Mouse (Mus musculus) cerebellum, adult 2 months (tissue): ENCODE results near the gene Ift20. TPM values are rescaled to one million over a fixed set of nuclear protein-coding genes. Genes with fewer than 3 reads are reported as not detected.

Experiments used
- DNase-seq, 2 experiments: peaks; one replicate each; pipeline ENCODE4 v3.0.0; 2021
- H3K27ac ChIP-seq: fragments of 200-500 bp; 2 replicates; pipeline ENCODE4 v1.5.1; 2012; ENCODE audit warnings: low read length, control low read depth, inconsistent platforms; ENCODE audit not compliant: insufficient read depth
- H3K27me3 ChIP-seq: fragments of 200-500 bp; 2 replicates; pipeline ENCODE4 v1.6.1; 2012; ENCODE audit warnings: inconsistent platforms, mild to moderate bottlenecking, low read length, moderate library complexity; ENCODE audit not compliant: control insufficient read depth, insufficient read depth
- H3K4me1 ChIP-seq: fragments of 200-500 bp; 2 replicates; pipeline ENCODE4 v1.6.1; 2011; ENCODE audit warnings: low read length; ENCODE audit not compliant: control insufficient read depth, insufficient read depth
- H3K4me3 ChIP-seq: fragments of 200-500 bp; replicated peaks from 2 replicates; pipeline ENCODE3; 2011; ENCODE audit warnings: mild to moderate bottlenecking, low read depth, low read length, control low read depth; ENCODE audit not compliant: insufficient read depth
- CTCF ChIP-seq: fragments of 200-500 bp; IDR thresholded peaks from 2 replicates; pipeline ENCODE4 v1.5.1; 2011; ENCODE audit warnings: low read depth, mild to moderate bottlenecking, control low read depth, low read length, moderate library complexity, borderline replicate concordance; ENCODE audit not compliant: insufficient read depth
- POLR2A ChIP-seq: fragments of 200-500 bp; IDR thresholded peaks from 2 replicates; pipeline ENCODE4 v1.6.1; 2011; ENCODE audit warnings: low read length, control low read depth, borderline replicate concordance; ENCODE audit not compliant: insufficient read depth
- WGBS: fragments of 180-500 bp; shearing (Covaris S2); methylation state at CpG from one replicate; pipeline ENCODE4 v1.1.7; 2018; 5-methylcytosine and 5-hydroxymethylcytosine counted together
- polyA plus RNA-seq: library from polyadenylated mRNA; depleted of rRNA; stranded (reverse); fragments of >200 nt; gene quantifications from 2 replicates; pipeline ENCODE4 v1.2.3, GENCODE M21; 2012

Gene Ift20
- polyA plus RNA-seq, 1 experiment, result 91.8 TPM

GRCm38 (mm10) chr11:78499543-78499942 lies 36.6 kb upstream of the Ift20 start:
- H3K4me3 ChIP-seq, result no peak overlapping the region

GRCm38 (mm10) chr11:78500623-78501202 lies 35.4 kb upstream of the Ift20 start:
- 83% methylated on average over 9 of the region's 9 CpGs for WGBS
- no peak overlapping the region for H3K4me3 ChIP-seq

More at GRCm38 (mm10) chr11:78499543-78499942, 36.6 kb upstream of the Ift20 start:
- TF ChIP-seq CTCF, result no peak
- no peak for TF ChIP-seq POLR2A
- DNase-seq, result no peak
- Histone ChIP-seq H3K4me1 (peaks cover 15% of the 10 kb centered on the region), H3K27me3 (no peaks in the 10 kb centered on the region), H3K27ac (no peak overlapping the region)
- whole genome bisulfite sequencing, result 70% methylated on average over 16 of the region's 16 CpGs

GRCm38 (mm10) chr11:78501529-78501928 lies 34.6 kb upstream of the Ift20 start:
- no peak overlapping the region for H3K4me3 ChIP-seq
- TF ChIP-seq POLR2A (no peak), CTCF (no peak)
- H3K4me1 ChIP-seq, result peaks cover 15% of the 10 kb centered on the region
- no peaks in the 10 kb centered on the region for H3K27me3 ChIP-seq
- WGBS, result 87% methylated on average over 20 of the region's 20 CpGs
- no peak overlapping the region for H3K27ac ChIP-seq
- DNase-seq, result no peak

More at GRCm38 (mm10) chr11:78500623-78501202, 35.4 kb upstream of the Ift20 start:
- TF ChIP-seq POLR2A (no peak), CTCF (no peak)
- Histone ChIP-seq H3K27me3 (no peaks in the 10 kb centered on the region), H3K4me1 (peaks cover 15% of the 10 kb centered on the region), H3K27ac (no peak overlapping the region)
- no peak for DNase-seq

- peak within 1 kb of the TSS; percentile 92 for H3K27ac ChIP-seq
- H3K27me3 ChIP-seq, result no peaks in the 10 kb centered on the region
- peak within 1 kb of the TSS; percentile 9 for H3K4me3 ChIP-seq
- no peak for TF ChIP-seq CTCF
- DNase-seq, result peak; percentile 90 to 94
- WGBS, result 12% methylated on average over 7 of the region's 7 CpGs
- H3K4me1 ChIP-seq, result peaks cover 15% of the 10 kb centered on the region
Observed at GRCm38 (mm10) chr11:78502909-78503650, 33.1 kb upstream of the Ift20 start, which contains the start of gene Sebox. Gene Sebox (plus strand): TSS chr11:78503447.

- WGBS, result 76% methylated on average over 3 of the region's 3 CpGs
- Histone ChIP-seq H3K4me3 (no peak overlapping the region), H3K4me1 (peaks cover 15% of the 10 kb centered on the region), H3K27ac (no peak overlapping the region), H3K27me3 (no peaks in the 10 kb centered on the region)
- no peak for DNase-seq
- TF ChIP-seq CTCF, result no peak
Observed at GRCm38 (mm10) chr11:78505430-78505829, 30.7 kb upstream of the Ift20 start.

DNA sequence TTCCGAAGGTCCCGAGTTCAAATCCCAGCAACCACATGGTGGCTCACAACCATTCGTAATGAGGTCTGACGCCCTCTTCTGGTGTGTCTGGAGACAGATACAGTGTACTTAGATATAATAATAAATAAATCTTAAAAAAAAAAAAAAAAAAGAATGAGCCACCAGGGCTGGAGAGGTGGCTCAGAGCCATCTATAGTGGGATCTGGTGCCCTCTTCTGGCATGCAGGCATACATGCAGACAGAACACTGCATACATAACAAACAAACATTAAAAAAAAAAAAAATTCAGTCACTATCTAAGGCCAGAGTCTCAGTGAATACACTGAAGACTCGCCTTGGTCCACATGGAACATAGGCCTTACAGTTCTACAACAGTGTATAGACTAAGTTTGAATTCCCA lies 27.0 kb upstream of the Ift20 start:
- no peak overlapping the region for H3K27ac ChIP-seq
- H3K4me1 ChIP-seq, result peaks cover 10% of the 10 kb centered on the region; the same call in 1 of the 2 replicates
- H3K4me3 ChIP-seq, result no peak overlapping the region
- TF ChIP-seq POLR2A (no peak), CTCF (peak; percentile 37; the same call in 1 of the 2 replicates)
- 69% methylated on average over 5 of the region's 5 CpGs for WGBS
- H3K27me3 ChIP-seq, result no peaks in the 10 kb centered on the region
- DNase-seq, result no peak

DNA sequence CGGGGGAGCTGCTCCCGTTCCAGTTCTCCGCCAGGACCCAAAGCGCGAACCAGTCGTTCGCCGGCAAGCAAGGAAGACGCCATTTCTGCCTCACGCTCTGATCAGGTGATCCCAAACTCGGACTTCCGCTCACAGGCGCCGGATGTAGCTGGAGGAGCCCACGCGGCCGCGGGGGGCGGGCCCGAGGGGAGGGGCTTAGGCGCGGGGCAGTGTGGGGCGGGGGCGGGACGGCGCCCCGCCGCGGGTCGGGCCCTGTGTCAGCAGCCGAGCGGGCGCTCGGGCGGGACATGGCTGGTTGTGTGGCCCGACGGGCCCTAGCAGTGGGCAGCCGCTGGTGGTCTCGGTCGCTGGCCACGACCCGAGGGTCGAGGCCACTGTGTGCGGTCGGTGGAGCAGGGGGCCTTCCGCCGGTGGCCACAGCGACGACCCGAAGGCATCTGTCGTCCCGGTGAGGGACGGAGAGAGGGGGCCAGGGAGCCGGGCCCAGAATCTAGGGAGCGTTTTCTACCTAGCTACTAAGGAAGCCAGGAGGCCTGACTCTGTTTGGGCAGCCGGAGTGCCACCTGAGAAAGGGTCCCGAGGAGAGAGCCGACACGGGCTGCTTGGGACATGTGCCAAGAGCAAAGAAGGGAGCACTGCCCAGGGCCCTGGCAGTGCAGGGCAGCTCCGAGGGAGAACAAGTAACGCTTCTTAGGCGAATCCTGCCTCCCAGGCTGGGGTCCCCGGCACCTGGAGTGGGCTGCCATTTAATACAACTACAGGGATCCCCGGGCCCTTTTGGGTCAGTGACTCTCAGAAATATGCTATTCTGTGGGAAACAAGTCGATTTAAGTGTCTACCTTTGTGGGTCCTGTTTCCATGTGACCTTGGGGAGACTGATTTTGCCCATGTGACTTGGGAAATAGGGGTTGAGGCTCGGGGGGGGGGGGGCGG lies 23.9 kb upstream of the Ift20 start, which contains the start of the genes Tmem199 and Poldip2:
Gene Tmem199 (minus strand): TSS at position 148 of the 933 bp plus-strand sequence.
Gene Poldip2 (plus strand): TSS at position 169 of the 933 bp plus-strand sequence.
- 1% methylated on average over 67 of the region's 67 CpGs for WGBS
- peaks cover 14% of the 10 kb centered on the region; the same call in 1 of the 2 replicates for H3K4me1 ChIP-seq
- H3K27ac ChIP-seq, result peak within 1 kb of the TSS; percentile 95
- H3K27me3 ChIP-seq, result no peaks in the 10 kb centered on the region
- peak within 1 kb of the TSS; percentile 83 for H3K4me3 ChIP-seq
- TF ChIP-seq POLR2A (peak; percentile 91), CTCF (no peak)
- DNase-seq, result peak; percentile 89 to 91
